Mouse (Mus musculus) kidney, adult 8-10 months (tissue): ENCODE data around the gene Mnat1.
"Not testable (repeated sequence)": the region's sequence is repeated elsewhere in the genome, so short reads cannot be mapped to it uniquely, and the experiment has no call there.

Experiments used
- DNase-seq, 2 experiments: peaks; one replicate each; pipeline ENCODE4 v3.0.0; 2022

Mnat1 gene

GRCm38 (mm10) chr12:73123093-73124041 lies at the start of gene Mnat1:
Gene Mnat1 (plus strand): TSS chr12:73123717.
- peak; percentile 61 to 84 for DNase-seq

GRCm38 (mm10) chr12:73081828-73082227 lies 41.7 kb upstream of the Mnat1 start:
- DNase-seq, result not testable (repeated sequence)

- no peak for DNase-seq
Observed at GRCm38 (mm10) chr12:73083773-73084172, 39.7 kb upstream of the Mnat1 start.

GRCm38 (mm10) chr12:73085739-73086630 lies 37.5 kb upstream of the Mnat1 start:
- no peak for DNase-seq

GRCm38 (mm10) chr12:73087086-73087485 lies 36.4 kb upstream of the Mnat1 start:
- DNase-seq, result no peak

- DNase-seq, result no peak
Observed at GRCm38 (mm10) chr12:73088500-73088899, 35.0 kb upstream of the Mnat1 start.

GRCm38 (mm10) chr12:73088911-73089310 lies 34.6 kb upstream of the Mnat1 start:
- no peak for DNase-seq

- DNase-seq, result peak; percentile 35 to 57
Observed at GRCm38 (mm10) chr12:73090672-73091335, 32.7 kb upstream of the Mnat1 start.

- no peak for DNase-seq
Observed at GRCm38 (mm10) chr12:73094189-73094588, 29.3 kb upstream of the Mnat1 start.

GRCm38 (mm10) chr12:73094605-73095004 lies 28.9 kb upstream of the Mnat1 start:
- DNase-seq, result no peak

GRCm38 (mm10) chr12:73096177-73096576 lies 27.3 kb upstream of the Mnat1 start:
- not testable (repeated sequence) for DNase-seq

- peak in 1 of 2 experiments; percentile 28 for DNase-seq
Observed at GRCm38 (mm10) chr12:73098593-73098992, 24.9 kb upstream of the Mnat1 start.

- DNase-seq, result no peak
Observed at GRCm38 (mm10) chr12:73103713-73104112, 19.8 kb upstream of the Mnat1 start.

- no peak for DNase-seq
Observed at GRCm38 (mm10) chr12:73107821-73108220, 15.7 kb upstream of the Mnat1 start.

GRCm38 (mm10) chr12:73110431-73111111 lies 12.9 kb upstream of the Mnat1 start:
- peak; percentile 28 to 30 for DNase-seq

- peak; percentile 41 to 43 for DNase-seq
Observed at GRCm38 (mm10) chr12:73111561-73112325, 11.8 kb upstream of the Mnat1 start.

- DNase-seq, result peak; percentile 25 to 27
Observed at GRCm38 (mm10) chr12:73112326-73113087, 11.0 kb upstream of the Mnat1 start.

GRCm38 (mm10) chr12:73113196-73113595 lies 10.3 kb upstream of the Mnat1 start, which contains the start of gene Six4:
Gene Six4 (minus strand): TSS chr12:73113456.
- DNase-seq, result peak; percentile 72 to 86

GRCm38 (mm10) chr12:73125250-73125649 lies 1.7 kb downstream of the Mnat1 start:
- no peak for DNase-seq

GRCm38 (mm10) chr12:73140732-73141131 lies 17.2 kb downstream of the Mnat1 start:
- no peak for DNase-seq
